Mouse (Mus musculus) embryonic facial prominence, embryonic 14.5 days (tissue): ENCODE measurements around the gene Ankrd34a. TPM values are rescaled to one million over a fixed set of nuclear protein-coding genes. Genes with fewer than 3 reads are reported as not detected.

Source experiments
- ATAC-seq: fragments of 200-750 bp; cut with Nextera tagmentation; 2 replicates; pipeline ENCODE4 v1.8.0; 2017; ENCODE audit warnings: low read depth, moderate number of reproducible peaks, moderate TSS enrichment
- DNase-seq: peaks from one replicate; pipeline ENCODE4 v3.0.0-alpha.2; 2015; ENCODE audit warnings: low spot score
- H3K27ac ChIP-seq: fragments of 300-500 bp; sonication (generic); replicated peaks from 2 replicates; pipeline ENCODE4 v1.5.1; 2014; ENCODE audit warnings: low read depth, mild to moderate bottlenecking, low read length, moderate library complexity
- H3K27me3 ChIP-seq: fragments of 300-500 bp; sonication (generic); replicated peaks from 2 replicates; pipeline ENCODE4 v1.6.1; 2014; ENCODE audit warnings: low read length; ENCODE audit not compliant: control insufficient read depth, insufficient read depth
- H3K36me3 ChIP-seq: fragments of 300-500 bp; sonication (generic); 2 replicates; pipeline ENCODE4 v1.6.1; 2014; ENCODE audit warnings: low read length, mixed read lengths; ENCODE audit not compliant: control insufficient read depth, insufficient read depth
- H3K4me1 ChIP-seq: fragments of 300-500 bp; sonication (generic); 2 replicates; pipeline ENCODE4 v1.6.1; 2014; ENCODE audit warnings: antibody characterized with exemption, low read length; ENCODE audit not compliant: control insufficient read depth, insufficient read depth
- H3K4me2 ChIP-seq: fragments of 300-500 bp; sonication (generic); 2 replicates; pipeline ENCODE4 v1.6.1; 2014; ENCODE audit warnings: low read depth, mild to moderate bottlenecking, low read length, moderate library complexity, mixed read lengths
- H3K4me3 ChIP-seq: fragments of 300-500 bp; sonication (generic); 2 replicates; pipeline ENCODE4 v1.5.1; 2014; ENCODE audit warnings: low read depth, mild to moderate bottlenecking, low read length
- H3K9ac ChIP-seq: fragments of 300-500 bp; sonication (generic); 2 replicates; pipeline ENCODE4 v1.6.1; 2014; ENCODE audit warnings: low read depth, mild to moderate bottlenecking, low read length, moderate library complexity, mixed read lengths
- H3K9me3 ChIP-seq: fragments of 300-500 bp; sonication (generic); 2 replicates; pipeline ENCODE4 v1.6.1; 2016; ENCODE audit warnings: low read length; ENCODE audit not compliant: control insufficient read depth
- WGBS: fragments of 180-500 bp; shearing (Covaris S2); extraction: QIAGEN DNeasy Blood & Tissue Kit; methylation state at CpG from one replicate; pipeline ENCODE4 v1.1.7; 2014; 5-methylcytosine and 5-hydroxymethylcytosine counted together
- polyA plus RNA-seq: library from polyadenylated mRNA; unstranded; fragments of >200 nt; fragmentation: Nextera tagmentation; extraction: Ambion mirVana; gene quantifications from 2 replicates; pipeline ENCODE4 v1.2.1, GENCODE M21; 2014

The Ankrd34a gene
- polyA plus RNA-seq, 1 experiment from 2014 or later, result 3.0 TPM

GRCm38 (mm10) chr3:96634015-96634414 is 37.6 kb downstream of the Ankrd34a start:
- ATAC-seq, result no peak
- H3K36me3 ChIP-seq, result peaks cover 46% of the 10 kb centered on the region

DNA sequence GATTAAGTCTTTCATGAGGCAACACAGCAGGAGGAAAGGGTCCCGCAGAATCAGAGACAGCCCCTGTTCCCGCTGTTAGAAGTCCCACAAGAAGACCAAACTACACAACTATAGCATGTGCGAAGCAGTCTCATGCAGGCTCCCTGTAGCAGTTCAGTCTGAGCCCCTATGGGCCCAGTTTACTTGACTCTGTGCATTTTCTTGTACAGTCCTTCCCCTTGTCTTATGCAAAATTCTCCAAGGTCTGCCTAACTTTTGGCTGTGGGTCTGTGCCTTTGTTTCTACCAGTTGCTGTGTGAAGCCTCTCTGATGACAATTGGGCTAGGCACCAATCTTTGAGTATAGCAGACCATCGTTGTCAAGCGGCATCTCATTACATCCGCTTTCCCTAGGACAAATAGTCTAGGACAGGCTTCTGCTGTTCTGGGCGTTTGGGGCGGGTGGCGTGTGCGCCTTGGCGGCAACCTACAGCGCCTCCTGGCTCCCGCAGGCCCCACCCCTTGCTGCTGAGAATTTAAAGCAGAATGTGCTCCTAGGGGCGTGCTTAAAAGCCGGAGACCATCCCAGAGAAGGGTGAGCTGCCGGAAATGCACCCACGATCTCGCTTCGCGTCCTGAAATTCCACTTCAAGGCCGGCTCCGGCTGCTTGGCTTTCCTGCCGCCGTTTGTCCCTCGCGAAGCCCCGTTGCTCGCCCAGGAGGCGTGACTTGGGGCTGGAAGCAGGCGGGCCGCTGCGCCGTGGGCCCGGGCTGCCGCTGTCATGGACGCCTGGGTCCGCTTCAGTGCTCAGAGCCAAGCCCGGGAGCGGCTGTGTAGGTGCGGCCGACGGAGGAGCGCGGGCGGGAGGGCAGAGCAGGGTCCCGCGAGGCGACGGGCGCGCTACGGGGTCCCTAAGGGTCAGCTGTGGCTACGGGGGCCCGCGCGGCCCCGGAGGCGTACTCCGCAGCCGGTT is 38.8 kb downstream of the Ankrd34a start, which contains the start of the genes Pex11b and Gm42957:
Pex11b (plus strand) TSS at position 449 of the 952 bp plus-strand sequence.
Gm42957 (plus strand) TSS at position 547 of the 952 bp plus-strand sequence.
- peak within 1 kb of the TSS; percentile 98 for H3K9ac ChIP-seq
- WGBS, result 2% methylated on average over 36 of the region's 60 CpGs
- no peaks in the 10 kb centered on the region for H3K9me3 ChIP-seq
- DNase-seq, result peak; percentile 96
- H3K27ac ChIP-seq, result peak within 1 kb of the TSS; percentile 86
- H3K27me3 ChIP-seq, result no peaks in the 10 kb centered on the region
- peak within 1 kb of the TSS; percentile 96 for H3K4me3 ChIP-seq
- peak; percentile 94 for ATAC-seq
- H3K4me2 ChIP-seq, result peak within 1 kb of the TSS; percentile 81
- peaks cover 58% of the 10 kb centered on the region for H3K36me3 ChIP-seq
- H3K4me1 ChIP-seq, result peaks cover 13% of the 10 kb centered on the region

More at GRCm38 (mm10) chr3:96634015-96634414, 37.6 kb downstream of the Ankrd34a start:
- Histone ChIP-seq H3K4me1 (peaks cover 13% of the 10 kb centered on the region), H3K4me2 (no peak overlapping the region), H3K27me3 (no peaks in the 10 kb centered on the region), H3K27ac (no peak overlapping the region), H3K9me3 (no peaks in the 10 kb centered on the region), H3K9ac (no peak overlapping the region), H3K4me3 (no peak overlapping the region)
- WGBS, result 68% methylated on average over 1 of the region's 1 CpGs
- DNase-seq, result no peak

- Histone ChIP-seq H3K27me3 (no peaks in the 10 kb centered on the region), H3K9me3 (no peaks in the 10 kb centered on the region), H3K9ac (peak overlapping the region; percentile 98), H3K4me1 (peaks cover 9% of the 10 kb centered on the region), H3K4me3 (peak overlapping the region; percentile 96), H3K36me3 (peaks cover 60% of the 10 kb centered on the region), H3K27ac (peak overlapping the region; percentile 86), H3K4me2 (peak overlapping the region; percentile 81)
- DNase-seq (no peak), ATAC-seq (no peak)
- 13% methylated on average over 13 of the region's 15 CpGs for WGBS
Observed at GRCm38 (mm10) chr3:96635906-96636305, 39.5 kb downstream of the Ankrd34a start.

DNA sequence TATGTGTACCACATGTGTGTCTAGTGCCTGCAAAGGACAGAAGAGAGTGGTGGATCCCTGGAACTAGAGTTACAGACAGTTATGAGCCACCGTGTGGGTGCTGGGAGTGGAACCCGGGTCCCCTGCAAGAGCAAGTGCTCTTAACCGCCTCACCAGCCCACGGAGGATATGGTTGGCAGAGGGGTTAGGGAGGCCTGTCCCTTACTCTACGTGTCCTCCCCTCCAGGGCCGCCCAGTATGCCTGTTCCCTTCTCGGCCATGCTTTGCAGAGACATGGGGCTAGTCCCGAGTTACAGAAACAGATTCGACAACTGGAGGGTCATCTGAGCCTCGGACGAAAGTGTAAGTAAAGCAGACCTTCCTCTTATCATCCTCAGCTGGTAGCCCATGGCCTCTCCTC is 40.0 kb downstream of the Ankrd34a start:
- H3K9me3 ChIP-seq, result no peaks in the 10 kb centered on the region
- H3K27me3 ChIP-seq, result no peaks in the 10 kb centered on the region
- 65% methylated on average over 11 of the region's 11 CpGs for WGBS
- peak overlapping the region; percentile 81 for H3K4me2 ChIP-seq
- peaks cover 7% of the 10 kb centered on the region for H3K4me1 ChIP-seq
- no peak for ATAC-seq
- H3K36me3 ChIP-seq, result peaks cover 60% of the 10 kb centered on the region
- peak overlapping the region; percentile 96 for H3K4me3 ChIP-seq
- peak overlapping the region; percentile 98 for H3K9ac ChIP-seq
- no peak for DNase-seq
- H3K27ac ChIP-seq, result no peak overlapping the region; the same call in 1 of the 2 replicates

DNA sequence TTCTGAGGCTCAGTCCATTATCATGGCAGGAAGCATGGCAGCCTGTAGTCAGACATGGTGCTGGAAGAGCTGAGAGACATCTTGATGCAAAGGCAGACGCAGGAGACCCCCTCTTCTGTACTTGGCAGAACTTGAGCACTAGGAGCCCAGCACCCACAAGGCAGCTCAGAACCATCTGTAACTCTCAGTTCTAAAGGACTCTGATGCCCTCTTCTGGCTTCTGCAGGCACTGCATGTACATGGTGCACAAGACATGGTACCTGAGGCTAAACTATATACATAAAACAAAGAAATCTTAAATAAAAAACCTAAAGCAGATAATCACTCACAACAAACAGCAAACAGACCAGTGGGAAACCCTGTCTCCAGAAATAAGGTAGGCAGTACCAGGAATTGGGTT is 42.8 kb downstream of the Ankrd34a start:
- ATAC-seq (no peak), DNase-seq (peak; percentile 36)
- no peak overlapping the region for H3K9ac ChIP-seq
- no peak overlapping the region for H3K4me3 ChIP-seq
- no peak overlapping the region for H3K27ac ChIP-seq
- H3K4me1 ChIP-seq, result peaks cover 7% of the 10 kb centered on the region
- 73% methylated on average over 1 of the region's 1 CpGs for WGBS
- peaks cover 62% of the 10 kb centered on the region for H3K36me3 ChIP-seq
- no peaks in the 10 kb centered on the region for H3K9me3 ChIP-seq
- H3K27me3 ChIP-seq, result no peaks in the 10 kb centered on the region
- no peak overlapping the region for H3K4me2 ChIP-seq

- H3K9me3 ChIP-seq, result no peaks in the 10 kb centered on the region
- no peak within 1 kb of the TSS for H3K9ac ChIP-seq
- H3K4me2 ChIP-seq, result peak within 1 kb of the TSS; percentile 20; the same call in 1 of the 2 replicates
- DNase-seq (peak; percentile 67), ATAC-seq (peak; percentile 75; the same call in 1 of the 2 replicates)
- peak within 1 kb of the TSS; percentile 67 for H3K27ac ChIP-seq
- no peaks in the 10 kb centered on the region for H3K27me3 ChIP-seq
- 55% methylated on average over 7 of the region's 7 CpGs for WGBS
- H3K36me3 ChIP-seq, result peaks cover 43% of the 10 kb centered on the region
- H3K4me3 ChIP-seq, result peak within 1 kb of the TSS; percentile 18
- no peaks in the 10 kb centered on the region for H3K4me1 ChIP-seq
Observed at GRCm38 (mm10) chr3:96645018-96645649, 48.7 kb downstream of the Ankrd34a start, which contains the start of gene Itga10. Gene Itga10 (plus strand): TSS chr3:96645584.

GRCm38 (mm10) chr3:96647365-96647764 is 50.9 kb downstream of the Ankrd34a start:
- no peaks in the 10 kb centered on the region for H3K27me3 ChIP-seq
- ATAC-seq (no peak), DNase-seq (no peak)
- no peaks in the 10 kb centered on the region for H3K4me1 ChIP-seq
- WGBS, result 81% methylated on average over 3 of the region's 3 CpGs
- H3K4me3 ChIP-seq, result no peak overlapping the region
- H3K27ac ChIP-seq, result no peak overlapping the region
- no peak overlapping the region for H3K4me2 ChIP-seq
- H3K9me3 ChIP-seq, result no peaks in the 10 kb centered on the region
- peaks cover 23% of the 10 kb centered on the region for H3K36me3 ChIP-seq
- no peak overlapping the region for H3K9ac ChIP-seq
